Mouse (Mus musculus): Measurements from ENCODE around the gene Med31. TPM values are rescaled to one million over a fixed set of nuclear protein-coding genes. Genes with fewer than 3 reads are reported as not detected.

Gene Med31
- total and polyA plus RNA-seq, 3 experiments = 21.7 to 33.4 (median 25.5) TPM

DNA sequence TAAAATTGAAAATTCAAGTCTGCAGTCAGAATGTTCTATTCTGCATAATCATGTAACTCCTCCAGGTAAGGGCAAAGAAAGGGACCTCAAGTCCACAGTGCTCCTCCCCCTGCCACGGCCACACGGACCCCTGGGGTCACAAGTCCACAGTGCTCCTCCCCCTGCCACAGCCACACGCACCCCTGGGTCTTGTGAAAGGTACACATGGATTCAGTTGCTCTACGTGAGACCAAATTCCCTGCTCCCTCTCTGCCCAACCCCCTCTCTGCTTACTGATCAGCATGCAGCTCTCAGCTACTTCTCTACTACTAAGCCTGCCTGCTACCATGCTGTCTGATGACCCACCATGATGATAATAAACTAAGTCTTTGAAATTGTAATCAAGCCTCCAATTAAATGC, 45.5 kb downstream of the Med31 start:
- Histone ChIP-seq H3K79me2 (replicated peaks; ENCODE audit: control insufficient read depth, extremely low read depth, insufficient read depth, poor library complexity, severe bottlenecking) (no peaks in the 10 kb centered on the region), H3K9me3 (replicated peaks; ENCODE audit: low read length) (no peaks in the 10 kb centered on the region), H3K27ac (ENCODE audit: insufficient read depth, low read depth) (no peak overlapping the region), H3K4me2 (ENCODE audit: insufficient read depth, low read depth, poor library complexity, severe bottlenecking) (no peak overlapping the region), H3K4me3 (replicated peaks in 1 of 3; ENCODE audit: low read depth in 2 of 3, low read length in 2 of 3, poor library complexity in 1 of 3) (no peak overlapping the region), H3K36me3 (replicated peaks in 1 of 2; ENCODE audit: control insufficient read depth in 1 of 2, insufficient read depth in 1 of 2, low read length in 1 of 2) (peaks cover 45 to 83% of the 10 kb centered on the region in 2 experiments), H3K9ac (ENCODE audit: insufficient read depth, low read depth) (no peak overlapping the region), H3K27me3 (replicated peaks) (no peaks in the 10 kb centered on the region), H3K4me1 (ENCODE audit: control insufficient read depth in 1 of 2, insufficient read depth in 2 of 2) (no peaks in the 10 kb centered on the region)
- in situ Hi-C loops (cut with MboI; ENCODE audit: low pct_ligation_motif_present, low pct_unique_long_range_greater_than_20kb, low sequenced_read_pairs) = no loop called here
- dilution Hi-C loops (cut with MboI; ENCODE audit: extremely low pct_ligation_motif_present, extremely low pct_unique_long_range_greater_than_20kb, low sequenced_read_pairs) = no loop called here
- no peak for DNase-seq (ENCODE audit: extremely low read depth)
- TF ChIP-seq MAZ (IDR thresholded peaks at IDR 0.05; ENCODE audit: low read depth, low read length) = no peak
- TF ChIP-seq USF1 (IDR thresholded peaks at IDR 0.05; ENCODE audit: low read depth, low read length) = no peak
- no peak for TF ChIP-seq ZMIZ1 (IDR thresholded peaks at IDR 0.05; ENCODE audit: low read depth, low read length)
- TF ChIP-seq MYC (IDR thresholded peaks at IDR 0.05; ENCODE audit: low read depth, low read length) = no peak
- no peak for TF ChIP-seq POLR2A (IDR thresholded peaks at IDR 0.05; ENCODE audit: low read depth, low read length)
- TF ChIP-seq SIN3A (IDR thresholded peaks at IDR 0.05; ENCODE audit: low read length) = no peak
- no peak for TF ChIP-seq CHD2 (IDR thresholded peaks at IDR 0.05; ENCODE audit: low read length)
- TF ChIP-seq HCFC1 (IDR thresholded peaks at IDR 0.05; ENCODE audit: low read depth, low read length) = no peak
- no peak for TF ChIP-seq RCOR1 (conservative IDR thresholded peaks at IDR 0.05; ENCODE audit: low read depth, low read length)

DNA sequence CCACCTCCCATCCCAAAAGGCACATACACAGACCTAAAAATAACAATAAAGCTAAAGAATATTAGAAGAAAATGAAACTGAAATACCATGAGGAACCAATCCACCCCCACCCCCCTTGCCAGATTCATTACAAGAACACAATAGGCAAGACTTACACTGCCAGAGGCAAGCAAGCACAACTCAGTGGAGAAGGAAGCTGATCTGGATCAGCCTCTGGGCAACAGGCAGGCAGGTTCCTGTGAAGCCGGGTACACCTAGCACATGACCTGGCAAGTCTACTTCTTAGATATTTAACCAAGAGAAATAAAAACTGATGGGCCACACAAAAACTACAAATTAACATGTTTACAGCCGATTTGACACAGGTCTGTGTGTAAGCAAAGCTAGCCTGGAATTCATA, 52.2 kb downstream of the Med31 start:
- dilution Hi-C loops (cut with MboI; ENCODE audit: extremely low pct_ligation_motif_present, extremely low pct_unique_long_range_greater_than_20kb, low sequenced_read_pairs) = no loop called here

More for the DNA sequence above, 52.2 kb downstream of the Med31 start:
- Histone ChIP-seq H3K36me3 (replicated peaks in 1 of 2; ENCODE audit: control insufficient read depth in 1 of 2, insufficient read depth in 1 of 2, low read length in 1 of 2) (peaks cover 29 to 78% of the 10 kb centered on the region in 2 experiments), H3K27me3 (replicated peaks) (no peaks in the 10 kb centered on the region), H3K27ac (ENCODE audit: insufficient read depth, low read depth) (no peak overlapping the region), H3K79me2 (replicated peaks; ENCODE audit: control insufficient read depth, extremely low read depth, insufficient read depth, poor library complexity, severe bottlenecking) (no peaks in the 10 kb centered on the region), H3K4me1 (ENCODE audit: control insufficient read depth in 1 of 2, insufficient read depth in 2 of 2) (peaks cover 2 to 6% of the 10 kb centered on the region in 2 experiments; a peak in 2 of 4 replicates), H3K4me2 (ENCODE audit: insufficient read depth, low read depth, poor library complexity, severe bottlenecking) (no peak overlapping the region), H3K9ac (ENCODE audit: insufficient read depth, low read depth) (no peak overlapping the region), H3K9me3 (replicated peaks; ENCODE audit: low read length) (no peaks in the 10 kb centered on the region), H3K4me3 (replicated peaks in 1 of 3; ENCODE audit: low read depth in 2 of 3, low read length in 2 of 3, poor library complexity in 1 of 3) (no peak overlapping the region)
- TF ChIP-seq ZKSCAN1 (IDR thresholded peaks at IDR 0.05; ENCODE audit: borderline replicate concordance, low read depth, low read length) (no peak), HCFC1 (IDR thresholded peaks at IDR 0.05; ENCODE audit: low read depth, low read length) (no peak), E2F4 (IDR thresholded peaks at IDR 0.05; ENCODE audit: insufficient replicate concordance, low read depth, low read length) (no peak), JUN (IDR thresholded peaks at IDR 0.05; ENCODE audit: insufficient read depth, low read depth, low read length) (no peak), MEF2A (IDR thresholded peaks at IDR 0.05; ENCODE audit: borderline replicate concordance, low read depth, low read length) (no peak), NELFE (IDR thresholded peaks at IDR 0.05; ENCODE audit: low read depth, low read length) (no peak), ZC3H11A (IDR thresholded peaks at IDR 0.05; ENCODE audit: low read depth, low read length) (no peak), KAT2A (IDR thresholded peaks at IDR 0.05; ENCODE audit: insufficient replicate concordance, low read length) (no peak), NRF1 (IDR thresholded peaks at IDR 0.05; ENCODE audit: low read depth, low read length) (no peak), TCF12 (IDR thresholded peaks at IDR 0.05; ENCODE audit: low read depth, low read length) (no peak), CHD2 (IDR thresholded peaks at IDR 0.05; ENCODE audit: low read length) (no peak)
- in situ Hi-C loops (cut with MboI; ENCODE audit: low pct_ligation_motif_present, low pct_unique_long_range_greater_than_20kb, low sequenced_read_pairs) = no loop called here
- no peak for DNase-seq (ENCODE audit: extremely low read depth)

Other genes starting within 250 kb of the Med31 start
- 0.29 and 0.93 TPM in 2 replicates for gene Aipl1, start 178.1 kb downstream of the Med31 start, total RNA-seq (2012; rRNA removed)
- gene Aipl1, start 178.1 kb downstream of the Med31 start, total RNA-seq (2014; rRNA removed) = 0.81 and 0.90 TPM in 2 replicates
- gene Aipl1, start 178.1 kb downstream of the Med31 start, polyA plus RNA-seq (2012; ENCODE audit: insufficient read length, low read depth) = 0.71 and 1.0 TPM in 2 replicates
- gene Pimreg, start 173.6 kb downstream of the Med31 start, total RNA-seq (2012; rRNA removed) = 22.4 and 26.4 TPM in 2 replicates
- gene Pimreg, start 173.6 kb downstream of the Med31 start, total RNA-seq (2014; rRNA removed) = 49.5 and 52.7 TPM in 2 replicates
- 27.9 and 28.9 TPM in 2 replicates for gene Pimreg, start 173.6 kb downstream of the Med31 start, polyA plus RNA-seq (2012; ENCODE audit: insufficient read length, low read depth)
- gene Pitpnm3, start 79.8 kb downstream of the Med31 start, total RNA-seq (2012; rRNA removed) = 0.04 and 0.59 TPM in 2 replicates
- gene Pitpnm3, start 79.8 kb downstream of the Med31 start, total RNA-seq (2014; rRNA removed) = 0.08 TPM in 1 of 2 replicates, not detected in the other
- gene Pitpnm3, start 79.8 kb downstream of the Med31 start, polyA plus RNA-seq (2012; ENCODE audit: insufficient read length, low read depth) = 0.31 and 0.35 TPM in 2 replicates
- gene Gm43951, start 8.8 kb downstream of the Med31 start, total RNA-seq (2012; rRNA removed) = 0.46 and 0.47 TPM in 2 replicates
- not detected in 2 replicates for gene Gm43951, start 8.8 kb downstream of the Med31 start, total RNA-seq (2014; rRNA removed)
- gene Gm43951, start 8.8 kb downstream of the Med31 start, polyA plus RNA-seq (2012; ENCODE audit: insufficient read length, low read depth) = 0.39 and 0.44 TPM in 2 replicates
- 9.3 TPM in 2 replicates for gene 4933427D14Rik, start 8.1 kb downstream of the Med31 start, total RNA-seq (2012; rRNA removed)
- 6.0 and 6.8 TPM in 2 replicates for gene 4933427D14Rik, start 8.1 kb downstream of the Med31 start, total RNA-seq (2014; rRNA removed)
- 7.8 and 7.9 TPM in 2 replicates for gene 4933427D14Rik, start 8.1 kb downstream of the Med31 start, polyA plus RNA-seq (2012; ENCODE audit: insufficient read length, low read depth)
- 126 and 140 TPM in 2 replicates for gene Txndc17, start 8.0 kb downstream of the Med31 start, total RNA-seq (2012; rRNA removed)
- gene Txndc17, start 8.0 kb downstream of the Med31 start, total RNA-seq (2014; rRNA removed) = 177 and 197 TPM in 2 replicates
- gene Txndc17, start 8.0 kb downstream of the Med31 start, polyA plus RNA-seq (2012; ENCODE audit: insufficient read length, low read depth) = 162 and 182 TPM in 2 replicates
- gene Slc13a5, start 51.6 kb upstream of the Med31 start, total RNA-seq (2012; rRNA removed) = not detected in 2 replicates
- gene Slc13a5, start 51.6 kb upstream of the Med31 start, total RNA-seq (2014; rRNA removed) = not detected in 2 replicates
- gene Slc13a5, start 51.6 kb upstream of the Med31 start, polyA plus RNA-seq (2012; ENCODE audit: insufficient read length, low read depth) = not detected in 2 replicates
- 2.5 and 3.0 TPM in 2 replicates for gene Xaf1, start 86.0 kb upstream of the Med31 start, total RNA-seq (2012; rRNA removed)
- 2.8 and 4.1 TPM in 2 replicates for gene Xaf1, start 86.0 kb upstream of the Med31 start, total RNA-seq (2014; rRNA removed)
- 9.6 TPM in 2 replicates for gene Xaf1, start 86.0 kb upstream of the Med31 start, polyA plus RNA-seq (2012; ENCODE audit: insufficient read length, low read depth)
- gene Fbxo39, start 98.9 kb upstream of the Med31 start, total RNA-seq (2012; rRNA removed) = not detected in 2 replicates
- not detected in 2 replicates for gene Fbxo39, start 98.9 kb upstream of the Med31 start, total RNA-seq (2014; rRNA removed)
- gene Fbxo39, start 98.9 kb upstream of the Med31 start, polyA plus RNA-seq (2012; ENCODE audit: insufficient read length, low read depth) = 0.13 TPM in 1 of 2 replicates, not detected in the other
- 0.08 TPM in 1 of 2 replicates, not detected in the other for gene Tekt1, start 146.8 kb upstream of the Med31 start, total RNA-seq (2012; rRNA removed)
- not detected in 2 replicates for gene Tekt1, start 146.8 kb upstream of the Med31 start, total RNA-seq (2014; rRNA removed)
- gene Tekt1, start 146.8 kb upstream of the Med31 start, polyA plus RNA-seq (2012; ENCODE audit: insufficient read length, low read depth) = not detected in 2 replicates
- gene Smtnl2, start 196.1 kb upstream of the Med31 start, total RNA-seq (2012; rRNA removed) = 0.25 and 0.47 TPM in 2 replicates
- gene Smtnl2, start 196.1 kb upstream of the Med31 start, total RNA-seq (2014; rRNA removed) = 0.26 and 0.47 TPM in 2 replicates
- gene Smtnl2, start 196.1 kb upstream of the Med31 start, polyA plus RNA-seq (2012; ENCODE audit: insufficient read length, low read depth) = 0.10 TPM in 1 of 2 replicates, not detected in the other
- 0.13 TPM in 2 replicates for gene Ggt6, start 219.9 kb upstream of the Med31 start, total RNA-seq (2012; rRNA removed)
- not detected in 2 replicates for gene Ggt6, start 219.9 kb upstream of the Med31 start, total RNA-seq (2014; rRNA removed)
- gene Ggt6, start 219.9 kb upstream of the Med31 start, polyA plus RNA-seq (2012; ENCODE audit: insufficient read length, low read depth) = 0.19 TPM in 1 of 2 replicates, not detected in the other
- gene Mybbp1a, start 225.8 kb upstream of the Med31 start, total RNA-seq (2012; rRNA removed) = 245 and 334 TPM in 2 replicates
- gene Mybbp1a, start 225.8 kb upstream of the Med31 start, total RNA-seq (2014; rRNA removed) = 115 and 174 TPM in 2 replicates
- 729 and 816 TPM in 2 replicates for gene Mybbp1a, start 225.8 kb upstream of the Med31 start, polyA plus RNA-seq (2012; ENCODE audit: insufficient read length, low read depth)